ENCODE assay signal across 8 mouse cellular contexts in the genomic region with DNA sequence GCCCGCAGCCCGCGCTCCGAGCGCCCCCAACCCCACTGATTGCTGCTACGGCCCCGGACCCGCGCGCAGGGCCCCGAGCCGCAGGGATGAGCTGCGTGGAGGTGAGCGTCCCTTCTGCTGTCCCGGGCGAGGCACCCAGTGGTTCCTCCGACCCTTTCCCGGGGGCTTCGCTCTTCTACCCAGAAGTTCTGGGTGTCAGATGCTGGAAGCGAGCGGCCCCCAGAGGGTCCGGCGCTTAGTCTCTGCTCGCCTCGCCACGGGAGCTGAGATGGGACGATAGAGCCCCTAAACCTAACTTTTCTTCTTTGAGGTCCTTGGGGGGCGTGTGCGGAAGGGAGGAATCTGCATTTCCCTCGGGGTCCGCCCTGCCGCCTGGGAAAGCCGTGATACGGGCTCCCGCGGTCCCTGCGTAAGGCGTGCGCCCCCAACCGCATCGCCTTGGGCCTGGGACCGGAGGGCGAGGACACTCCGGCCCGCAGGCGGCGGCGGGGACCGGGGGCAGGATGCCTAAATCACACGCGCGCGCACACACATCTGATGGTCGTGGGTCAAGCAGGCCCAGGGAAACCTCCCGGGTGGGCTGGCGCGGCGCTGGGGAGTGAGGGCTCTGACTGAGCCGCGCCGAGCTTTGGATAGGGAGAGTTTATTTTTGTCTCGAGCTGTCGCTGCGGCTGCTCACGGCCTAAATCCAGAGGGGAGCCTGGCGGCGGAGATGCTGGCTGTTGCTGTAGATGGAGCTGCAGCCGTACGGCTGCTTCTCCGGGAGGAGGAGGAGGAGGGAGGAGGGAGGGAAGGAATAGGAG. TPM values are rescaled to one million over a fixed set of nuclear protein-coding genes. Genes with fewer than 3 reads are reported as not detected.
DNase-seq lines count a peak whose midpoint lies in the region; ATAC-seq and TF ChIP-seq lines count a peak whose summit lies in the region.

No protein-coding gene starts in this region.

- H3K4me1 ChIP-seq in E14TG2a.4 (replicated peaks; ENCODE audit: low read depth, low read length), result peaks cover 24% of the 10 kb centered on the region
- peaks cover 29% of the 10 kb centered on the region for H3K4me1 ChIP-seq in forebrain, embryonic 15.5 days
- H3K4me1 ChIP-seq in lung, adult 2 months (ENCODE audit: control insufficient read depth, insufficient read depth, low read length), result peaks cover 11% of the 10 kb centered on the region

- H3K9me3 ChIP-seq in E14TG2a.4 (ENCODE audit: low read length), result no peaks in the 10 kb centered on the region
- no peaks in the 10 kb centered on the region for H3K9me3 ChIP-seq in forebrain, embryonic 15.5 days

- H3K27me3 ChIP-seq in E14TG2a.4 (ENCODE audit: insufficient read depth, low read length), result peaks cover 69% of the 10 kb centered on the region
- H3K27me3 ChIP-seq in forebrain, embryonic 15.5 days, result 0 out of 2 replicates have a peak, but pooled peaks cover 7% of the 10 kb centered on the region

- H3K4me2 ChIP-seq in forebrain, embryonic 15.5 days (replicated peaks), result peak overlapping the region; percentile 97

- peak; percentile 39 for ATAC-seq in forebrain, embryonic 15.5 days (replicated peaks)

- peak overlapping the region; percentile 81 for H3K4me3 ChIP-seq in E14TG2a.4 (replicated peaks; ENCODE audit: low read length)
- H3K4me3 ChIP-seq in forebrain, embryonic 15.5 days, result peak overlapping the region; percentile 51
- H3K4me3 ChIP-seq in layer of hippocampus, adult 2 months, result peak overlapping the region; percentile 62
- peak overlapping the region; percentile 78 for H3K4me3 ChIP-seq in lung, adult 2 months (replicated peaks; ENCODE audit: extremely low read depth, low read depth, low read length)

- H3K9ac ChIP-seq in forebrain, embryonic 15.5 days (replicated peaks), result peak overlapping the region; percentile 65

- no peak for TF ChIP-seq CTCF in E14TG2a.4 (conservative IDR thresholded peaks at IDR 0.05; ENCODE audit: low read length)
- TF ChIP-seq CTCF in brain, embryonic 14.5 days (IDR thresholded peaks at IDR 0.05; ENCODE audit: borderline replicate concordance, extremely low read depth, insufficient read depth, insufficient read length), result no peak
- peak; percentile 32; the same call in 1 of the 2 replicates for TF ChIP-seq CTCF in layer of hippocampus, adult 2 months (conservative IDR thresholded peaks at IDR 0.05)
- TF ChIP-seq CTCF in lung, adult 2 months (IDR thresholded peaks at IDR 0.05; ENCODE audit: insufficient read depth, low read length), result no peak

- peak; percentile 89 for DNase-seq in brain, embryonic 14.5 days (ENCODE audit: low read depth)
- peak; percentile 71 to 72 for DNase-seq in heart, postnatal 14 days
- DNase-seq in layer of hippocampus, adult 2 months (ENCODE audit: low spot score in 2 of 2), result peak; percentile 46 to 52
- DNase-seq in lung, adult 2 months, result peak; percentile 67
- DNase-seq in ovary, postnatal 36 days (ENCODE audit: low spot score), result peak; percentile 58
- DNase-seq in urinary bladder, postnatal 4 days (ENCODE audit: low spot score in 2 of 2), result peak; percentile 56 to 68

- no peaks in the 10 kb centered on the region for H3K36me3 ChIP-seq in E14TG2a.4 (ENCODE audit: insufficient read depth, low read length)
- H3K36me3 ChIP-seq in forebrain, embryonic 15.5 days, result no peaks in the 10 kb centered on the region

- H3K27ac ChIP-seq in forebrain, embryonic 15.5 days (replicated peaks), result peak overlapping the region; percentile 76
- peak overlapping the region; percentile 89 for H3K27ac ChIP-seq in layer of hippocampus, adult 2 months

- WGBS in forebrain, embryonic 15.5 days, result under 1% methylated on average over 70 of the region's 70 CpGs
- under 1% methylated on average over 67 of the region's 70 CpGs for WGBS in lung, adult 2 months

- TF ChIP-seq POLR2A in brain, embryonic 14.5 days (IDR thresholded peaks at IDR 0.05; ENCODE audit: borderline replicate concordance, extremely low read depth, insufficient read depth, insufficient read length, poor library complexity, severe bottlenecking), result no peak
- no peak for TF ChIP-seq POLR2A in lung, adult 2 months (IDR thresholded peaks at IDR 0.05; ENCODE audit: borderline replicate concordance, extremely low read depth, low read depth, low read length)

- intact Hi-C loops in heart, postnatal 14 days (cut with DNase I), result loop anchor here (1.0 to 5.0 kb wide), 4 partner anchors 84 to 304 kb away; a partner anchor contains a TSS

RNA-seq across cellular contexts. Expression of a gene that starts 0.6 kb away (rescaled TPM):
- 5.8 and 7.8 TPM in 2 replicates for polyA plus RNA-seq in brain, embryonic 14.5 days (2012; rRNA removed)
- polyA plus RNA-seq in forebrain, embryonic 15.5 days (2015; fragmentation: Nextera tagmentation; extraction: Ambion mirVana), result 4.6 and 5.7 TPM in 2 replicates
- total RNA-seq in heart, postnatal 14 days (2021), result 10 to 100 TPM; 53.4 to 54.8 TPM
- total RNA-seq in layer of hippocampus, adult 2 months (2021), result 10 to 100 TPM; 11.2 to 14.4 TPM
- 28.4 and 31.1 TPM in 2 replicates for polyA plus RNA-seq in lung, adult 2 months (2012; rRNA removed)

RNA-seq across cellular contexts. Expression of a gene that starts 51.3 kb away (rescaled TPM):
- 12.7 and 14.2 TPM in 2 replicates for polyA plus RNA-seq in brain, embryonic 14.5 days (2012; rRNA removed)
- polyA plus RNA-seq in forebrain, embryonic 15.5 days (2015; fragmentation: Nextera tagmentation; extraction: Ambion mirVana), result 14.6 and 14.9 TPM in 2 replicates
- 10 to 100 TPM; 38.4 to 38.5 TPM for total RNA-seq in heart, postnatal 14 days (2021)
- 10 to 100 TPM; 19.2 to 21.1 TPM for total RNA-seq in layer of hippocampus, adult 2 months (2021)
- 24.3 and 28.2 TPM in 2 replicates for polyA plus RNA-seq in lung, adult 2 months (2012; rRNA removed)

Comparison
In these comparisons a context has a peak if more than half of its experiments do, and no peak if none do; other contexts are left out.
1. Peak in every context shown above with its lines: DNase-seq, ATAC-seq, H3K4me3 ChIP-seq and H3K27ac ChIP-seq.